ENCODE assay signal across 12 mouse cellular contexts in genomic region chr12:4158868-4159632, GRCm38 (mm10).
"Had no signal": no experiment of that assay in that cellular context is flagged by ENCODE, and none has a peak within 500 bp of the region (broad histone marks: within the 10 kb centered on the region; RNA-seq: fewer than 3 reads in every experiment).

No protein-coding gene starts in this region.

- H3K27me3 ChIP-seq: limb, embryonic 12.5 days; midbrain, embryonic 13.5 days; neural tube, embryonic 15.5 days had no signal

- ATAC-seq: midbrain, embryonic 13.5 days had no signal

- DNase-seq: kidney, adult 8-10 months; kidney, postnatal 25 days; liver; lung, adult 2 months; lung, postnatal 10 days; right cerebral cortex, adult 18-20 months; spleen, adult 18-20 months had no signal

- H3K4me1 ChIP-seq: midbrain, embryonic 13.5 days; neural tube, embryonic 15.5 days had no signal

- H3K36me3 ChIP-seq: limb, embryonic 12.5 days; midbrain, embryonic 13.5 days; neural tube, embryonic 15.5 days had no signal

- H3K27ac ChIP-seq: limb, embryonic 12.5 days; liver, embryonic 14.5 days; midbrain, embryonic 13.5 days; neural tube, embryonic 15.5 days had no signal

- H3K4me2 ChIP-seq: limb, embryonic 12.5 days; midbrain, embryonic 13.5 days; neural tube, embryonic 15.5 days had no signal

- H3K9me3 ChIP-seq: limb, embryonic 12.5 days; midbrain, embryonic 13.5 days; neural tube, embryonic 15.5 days had no signal

- H3K9ac ChIP-seq: limb, embryonic 12.5 days; liver, embryonic 14.5 days; midbrain, embryonic 13.5 days; neural tube, embryonic 15.5 days had no signal

- H3K4me3 ChIP-seq: limb, embryonic 12.5 days; midbrain, embryonic 13.5 days; myocyte; neural tube, embryonic 15.5 days had no signal
